Mouse (Mus musculus): ENCODE results near the gene Ppp1r1a.

DNA sequence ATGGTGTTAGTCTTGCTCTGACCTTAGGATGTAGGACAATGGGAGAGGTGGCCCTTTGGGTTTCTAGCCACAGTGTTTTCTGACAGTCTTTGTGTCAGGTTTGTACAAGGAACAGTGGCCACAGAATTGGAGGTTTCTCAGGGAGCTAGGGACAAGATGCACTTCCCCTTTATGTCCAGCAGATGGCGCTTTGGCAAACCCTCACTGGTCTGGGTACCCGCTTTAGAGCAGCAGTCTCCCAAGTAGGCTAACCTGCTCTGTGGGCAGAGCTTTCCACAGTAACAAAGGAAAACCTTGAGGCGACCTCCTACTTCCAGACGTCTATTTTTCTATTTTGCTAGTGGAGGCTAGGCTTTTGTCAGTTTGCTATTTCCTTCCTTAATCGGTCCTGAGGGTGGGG is 7.4 kb downstream of the Ppp1r1a start:
- TF ChIP-seq CTCF (IDR thresholded peaks at IDR 0.05; ENCODE audit: low read depth, low read length), result peak; percentile 94
- TF ChIP-seq POLR2A (IDR thresholded peaks at IDR 0.05; ENCODE audit: insufficient read depth, low read length), result no peak
- no peak for TF ChIP-seq EP300 (IDR thresholded peaks at IDR 0.05; ENCODE audit: insufficient read depth, low read depth, low read length)

Measured in ES-Bruce4 (cell line).